Mouse (Mus musculus): ENCODE measurements around the gene Kdelc2. TPM values are rescaled to one million over a fixed set of nuclear protein-coding genes. Genes with fewer than 3 reads are reported as not detected.

Kdelc2 gene
- total RNA-seq (2018; cell fraction: chromatin; rRNA removed) = 10 to 100 TPM in 2 of 26 experiments, 1 to 10 TPM in 23, under 1 TPM in 1; 0.75 to 12.7 (median 4.7) TPM
- 10 to 100 TPM; 13.2 to 25.2 (median 18.7) TPM for total RNA-seq (2018; cell fraction: cytosol; rRNA removed)
- total RNA-seq (2018; cell fraction: nucleus; rRNA removed) = 10 to 100 TPM in 20 of 26 experiments, 1 to 10 TPM in 6; 3.1 to 31.3 (median 15.0) TPM
- 16.0 to 28.9 TPM (median 22.4 TPM) in 3 replicates for polyA plus RNA-seq (2018)

- H3K36me3 ChIP-seq (ENCODE audit: inconsistent target) = no peaks in the 10 kb centered on the region
- under 1% methylated on average over 72 of the region's 75 CpGs for WGBS (ENCODE audit: missing documents)
- peak within 1 kb of the TSS; percentile 53 for H3K4me3 ChIP-seq (ENCODE audit: inconsistent target)
- H3K79me2 ChIP-seq (ENCODE audit: inconsistent target) = peaks cover 18% of the 10 kb centered on the region
- peak within 1 kb of the TSS; percentile 86 for H3K27ac ChIP-seq
These were observed at the start of gene Kdelc2 for GRCm38 (mm10) chr9:53383951-53384866. Kdelc2 (plus strand) TSS chr9:53384025.

DNA sequence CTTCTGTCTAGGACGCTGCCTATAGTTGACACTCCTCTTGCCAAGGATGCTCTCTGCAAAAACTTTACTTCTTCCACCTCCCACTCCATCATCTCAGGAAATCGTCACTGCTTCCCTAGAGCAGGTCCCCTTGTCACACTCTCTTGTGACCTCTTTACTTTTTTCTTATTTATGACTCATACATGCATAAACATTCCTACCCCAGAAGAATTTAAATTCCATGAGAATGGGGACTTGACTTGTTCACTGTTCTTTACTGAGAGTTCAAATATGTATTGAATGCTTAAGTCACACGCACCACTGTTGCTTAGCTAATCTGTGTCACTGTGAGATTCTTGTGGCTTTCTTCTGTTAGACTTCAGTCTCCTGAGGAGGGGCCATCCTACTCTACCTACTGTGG lies 48.7 kb upstream of the Kdelc2 start:
- no peak overlapping the region for H3K27ac ChIP-seq

GRCm38 (mm10) chr9:53339603-53340002 lies 44.2 kb upstream of the Kdelc2 start:
- no peak overlapping the region for H3K27ac ChIP-seq
- H3K4me3 ChIP-seq (ENCODE audit: inconsistent target) = no peak overlapping the region
- no peaks in the 10 kb centered on the region for H3K79me2 ChIP-seq (ENCODE audit: inconsistent target)
- 92% methylated on average over 7 of the region's 7 CpGs for WGBS (ENCODE audit: missing documents)
- no peaks in the 10 kb centered on the region for H3K36me3 ChIP-seq (ENCODE audit: inconsistent target)

More for the DNA sequence above, 48.7 kb upstream of the Kdelc2 start:
- H3K4me3 ChIP-seq (ENCODE audit: inconsistent target) = no peak overlapping the region
- 91% methylated on average over 3 of the region's 3 CpGs for WGBS (ENCODE audit: missing documents)
- no peaks in the 10 kb centered on the region for H3K36me3 ChIP-seq (ENCODE audit: inconsistent target)
- no peaks in the 10 kb centered on the region for H3K79me2 ChIP-seq (ENCODE audit: inconsistent target)

DNA sequence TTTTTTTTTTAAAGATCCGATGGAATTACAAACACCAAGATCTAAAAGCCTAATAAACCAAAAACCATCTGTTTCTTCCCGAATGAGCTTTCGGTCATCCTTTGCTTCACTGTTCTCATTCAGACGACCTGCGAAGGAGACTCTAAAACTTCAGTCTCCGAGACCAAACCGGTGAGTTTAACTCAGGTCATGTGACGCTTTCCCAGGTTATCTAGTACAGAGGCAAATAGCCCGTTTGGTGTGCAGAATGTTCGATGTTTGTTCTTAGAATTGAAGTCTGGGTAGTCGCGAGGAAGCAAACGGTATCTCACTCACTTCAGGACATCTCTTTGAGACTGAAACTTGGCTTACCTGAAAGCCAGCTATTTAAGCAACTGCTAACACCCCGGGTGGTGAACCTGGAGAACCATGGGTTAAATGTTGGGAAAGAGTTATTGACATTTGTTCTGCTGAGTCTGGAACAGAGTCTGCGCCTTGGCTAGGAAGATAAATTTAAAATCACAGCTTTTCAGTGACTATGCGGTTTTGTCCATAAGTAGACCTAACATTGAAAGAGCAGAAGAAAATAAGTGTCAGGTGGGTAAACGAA lies 43.4 kb upstream of the Kdelc2 start:
- Histone ChIP-seq H3K4me3 (ENCODE audit: inconsistent target) (no peak overlapping the region), H3K36me3 (ENCODE audit: inconsistent target) (no peaks in the 10 kb centered on the region), H3K27ac (no peak overlapping the region), H3K79me2 (ENCODE audit: inconsistent target) (no peaks in the 10 kb centered on the region)
- WGBS (ENCODE audit: missing documents) = 49% methylated on average over 17 of the region's 17 CpGs

GRCm38 (mm10) chr9:53340969-53341368 lies 42.9 kb upstream of the Kdelc2 start:
- no peaks in the 10 kb centered on the region for H3K79me2 ChIP-seq (ENCODE audit: inconsistent target)
- WGBS (ENCODE audit: missing documents) = 10% methylated on average over 14 of the region's 14 CpGs
- no peaks in the 10 kb centered on the region for H3K36me3 ChIP-seq (ENCODE audit: inconsistent target)
- H3K27ac ChIP-seq = no peak overlapping the region
- no peak overlapping the region; the same call in 1 of the 2 replicates for H3K4me3 ChIP-seq (ENCODE audit: inconsistent target)

GRCm38 (mm10) chr9:53341981-53342380 lies 41.8 kb upstream of the Kdelc2 start:
- Histone ChIP-seq H3K4me3 (ENCODE audit: inconsistent target) (no peak overlapping the region), H3K36me3 (ENCODE audit: inconsistent target) (no peaks in the 10 kb centered on the region), H3K27ac (no peak overlapping the region), H3K79me2 (ENCODE audit: inconsistent target) (no peaks in the 10 kb centered on the region)
- 89% methylated on average over 3 of the region's 3 CpGs for WGBS (ENCODE audit: missing documents)

DNA sequence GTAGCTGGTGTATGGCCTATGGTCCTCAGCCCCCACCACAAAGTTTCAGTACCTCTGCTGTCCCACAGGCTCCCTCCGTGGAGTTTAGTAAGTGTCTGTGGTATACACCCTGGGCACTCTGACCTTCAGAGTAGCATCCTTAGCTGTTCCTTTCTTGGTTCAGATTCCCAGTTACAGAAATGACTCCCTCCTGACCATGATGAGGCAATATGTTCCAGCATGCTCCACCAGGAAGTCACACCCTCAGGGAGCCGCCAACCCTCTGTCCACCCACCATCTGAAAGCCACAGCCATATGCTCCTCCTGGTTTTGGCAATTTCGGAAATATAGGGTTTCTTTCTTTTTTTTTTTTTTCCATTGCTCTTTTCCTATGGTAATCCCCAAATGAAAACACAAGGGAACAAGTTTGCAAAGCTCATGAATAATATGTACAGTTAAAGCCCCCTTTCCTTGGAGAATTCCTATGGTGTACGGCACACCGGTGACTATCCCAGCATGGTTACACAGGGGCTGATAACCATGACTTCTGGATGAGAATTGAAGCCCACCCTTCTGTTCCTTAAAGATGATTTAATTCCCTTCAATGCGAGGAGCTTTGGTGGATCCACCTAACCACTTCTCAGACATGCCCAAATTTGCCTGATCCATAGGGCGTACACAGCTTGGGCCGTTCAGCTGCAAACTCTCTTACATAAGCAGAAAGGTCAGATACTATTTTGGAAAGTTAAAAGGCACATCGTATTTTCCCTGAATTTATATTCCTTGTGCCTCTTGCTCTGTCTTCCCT lies 39.0 kb upstream of the Kdelc2 start:
- WGBS (ENCODE audit: missing documents) = 87% methylated on average over 8 of the region's 9 CpGs

DNA sequence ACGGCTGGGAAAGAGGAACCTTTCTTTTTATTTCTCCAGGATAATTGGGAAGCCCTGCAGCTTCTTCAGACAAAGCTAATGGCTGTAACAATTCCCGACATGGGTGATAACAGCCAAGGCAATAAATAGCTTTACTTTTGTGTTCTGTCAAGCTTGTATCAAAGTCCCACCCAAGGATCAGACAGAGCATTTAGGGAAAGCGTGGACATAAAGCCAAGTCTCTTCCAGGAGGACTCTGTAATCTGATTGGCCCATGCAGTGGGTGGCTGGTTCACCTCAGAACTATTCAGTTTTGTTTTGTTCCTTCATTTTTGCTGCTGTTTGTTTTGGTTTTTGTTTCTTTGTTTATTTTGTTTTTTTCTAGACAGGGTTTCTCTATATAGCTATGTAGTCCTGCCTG lies 38.1 kb upstream of the Kdelc2 start:
- no peaks in the 10 kb centered on the region for H3K79me2 ChIP-seq (ENCODE audit: inconsistent target)
- H3K4me3 ChIP-seq (ENCODE audit: inconsistent target) = no peak overlapping the region
- WGBS (ENCODE audit: missing documents) = 97% methylated on average over 3 of the region's 3 CpGs
- no peaks in the 10 kb centered on the region for H3K36me3 ChIP-seq (ENCODE audit: inconsistent target)
- H3K27ac ChIP-seq = no peak overlapping the region

More for the DNA sequence above, 39.0 kb upstream of the Kdelc2 start:
- Histone ChIP-seq H3K4me3 (ENCODE audit: inconsistent target) (no peak overlapping the region), H3K79me2 (ENCODE audit: inconsistent target) (no peaks in the 10 kb centered on the region), H3K36me3 (ENCODE audit: inconsistent target) (no peaks in the 10 kb centered on the region), H3K27ac (no peak overlapping the region)

- WGBS (ENCODE audit: missing documents) = 88% methylated on average over 6 of the region's 6 CpGs
- Histone ChIP-seq H3K27ac (no peak overlapping the region), H3K4me3 (ENCODE audit: inconsistent target) (no peak overlapping the region), H3K79me2 (ENCODE audit: inconsistent target) (no peaks in the 10 kb centered on the region), H3K36me3 (ENCODE audit: inconsistent target) (no peaks in the 10 kb centered on the region)
These were observed 37.4 kb upstream of the Kdelc2 start for GRCm38 (mm10) chr9:53346402-53346801.

GRCm38 (mm10) chr9:53349211-53349610 lies 34.6 kb upstream of the Kdelc2 start:
- WGBS (ENCODE audit: missing documents) = 85% methylated on average over 1 of the region's 1 CpGs
- Histone ChIP-seq H3K36me3 (ENCODE audit: inconsistent target) (no peaks in the 10 kb centered on the region), H3K79me2 (ENCODE audit: inconsistent target) (no peaks in the 10 kb centered on the region), H3K4me3 (ENCODE audit: inconsistent target) (no peak overlapping the region), H3K27ac (no peak overlapping the region)

GRCm38 (mm10) chr9:53350331-53350730 lies 33.5 kb upstream of the Kdelc2 start:
- Histone ChIP-seq H3K36me3 (ENCODE audit: inconsistent target) (no peaks in the 10 kb centered on the region), H3K4me3 (ENCODE audit: inconsistent target) (no peak overlapping the region), H3K79me2 (ENCODE audit: inconsistent target) (no peaks in the 10 kb centered on the region), H3K27ac (no peak overlapping the region)
- WGBS (ENCODE audit: missing documents) = 90% methylated on average over 2 of the region's 2 CpGs

DNA sequence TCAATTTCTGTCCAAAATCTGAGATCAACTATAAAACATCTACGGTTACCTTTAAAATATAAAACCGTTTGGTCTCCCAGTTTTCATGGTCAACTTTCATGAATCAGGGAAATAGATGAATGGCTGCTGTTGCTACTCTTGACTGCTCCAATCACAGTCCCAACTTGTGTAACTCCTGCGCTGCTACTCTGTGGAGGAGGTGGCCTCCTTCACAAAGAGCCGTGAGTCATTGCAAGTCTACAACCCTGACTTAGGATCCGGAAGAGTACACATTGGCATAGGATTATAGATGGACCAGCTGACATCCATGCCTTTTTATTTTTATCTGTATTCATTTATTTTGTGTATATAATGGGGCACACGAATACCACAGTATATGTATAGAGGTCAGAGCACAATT lies 31.9 kb upstream of the Kdelc2 start:
- Histone ChIP-seq H3K27ac (no peak overlapping the region), H3K4me3 (ENCODE audit: inconsistent target) (no peak overlapping the region), H3K79me2 (ENCODE audit: inconsistent target) (no peaks in the 10 kb centered on the region), H3K36me3 (ENCODE audit: inconsistent target) (no peaks in the 10 kb centered on the region)
- WGBS (ENCODE audit: missing documents) = 94% methylated on average over 6 of the region's 6 CpGs

- Histone ChIP-seq H3K36me3 (ENCODE audit: inconsistent target) (no peaks in the 10 kb centered on the region), H3K27ac (no peak overlapping the region), H3K79me2 (ENCODE audit: inconsistent target) (no peaks in the 10 kb centered on the region), H3K4me3 (ENCODE audit: inconsistent target) (no peak overlapping the region)
- WGBS (ENCODE audit: missing documents) = 98% methylated on average over 5 of the region's 5 CpGs
These were observed 30.7 kb upstream of the Kdelc2 start for GRCm38 (mm10) chr9:53353161-53353560.

Data from macrophage (primary cell).